Mouse (Mus musculus): ENCODE data around the gene Impg1. TPM values are rescaled to one million over a fixed set of nuclear protein-coding genes. Genes with fewer than 3 reads are reported as not detected.

Gene Impg1
- not detected for total RNA-seq (2021)
- long read RNA-seq, experiment 1, partial matches to known transcripts, result 1 of 1 reads
- long read RNA-seq, experiment 1, other reads (novel, unspliced or antisense), result 0 of 1 reads
- long read RNA-seq, experiment 2, result 0 reads

- no peak for DNase-seq
Observed at GRCm38 (mm10) chr9:80465381-80465780, at the start of gene Impg1. TSS of gene Impg1 (minus strand) at chr9:80465481.

- no peak for DNase-seq
Observed at GRCm38 (mm10) chr9:80509464-80510153, 44.3 kb upstream of the Impg1 start.

- no peak for DNase-seq
Observed at GRCm38 (mm10) chr9:80504496-80505012, 39.3 kb upstream of the Impg1 start.

- DNase-seq, result no peak
Observed at GRCm38 (mm10) chr9:80491591-80491990, 26.3 kb upstream of the Impg1 start.

GRCm38 (mm10) chr9:80460420-80460819 is 4.9 kb downstream of the Impg1 start:
- no peak for DNase-seq

GRCm38 (mm10) chr9:80450467-80451261 is 14.6 kb downstream of the Impg1 start:
- no peak for DNase-seq

GRCm38 (mm10) chr9:80441096-80441710 is 24.1 kb downstream of the Impg1 start:
- DNase-seq, result no peak

GRCm38 (mm10) chr9:80391404-80391803 is 73.9 kb downstream of the Impg1 start:
- no peak for DNase-seq

- DNase-seq, result no peak
Observed at GRCm38 (mm10) chr9:80391002-80391401, 74.3 kb downstream of the Impg1 start.

GRCm38 (mm10) chr9:80387890-80388289 is 77.4 kb downstream of the Impg1 start:
- no peak for DNase-seq

- peak; percentile 16 for DNase-seq
Observed at GRCm38 (mm10) chr9:80386492-80386891, 78.8 kb downstream of the Impg1 start.

GRCm38 (mm10) chr9:80386000-80386399 is 79.3 kb downstream of the Impg1 start:
- peak; percentile 44 for DNase-seq

GRCm38 (mm10) chr9:80382711-80383110 is 82.6 kb downstream of the Impg1 start:
- no peak for DNase-seq

- no peak for DNase-seq
Observed at GRCm38 (mm10) chr9:80380078-80380645, 85.1 kb downstream of the Impg1 start.

- no peak for DNase-seq
Observed at GRCm38 (mm10) chr9:80374100-80374499, 91.2 kb downstream of the Impg1 start.

GRCm38 (mm10) chr9:80373304-80373739 is 92.0 kb downstream of the Impg1 start:
- no peak for DNase-seq

- DNase-seq, result no peak
Observed at GRCm38 (mm10) chr9:80368636-80369035, 96.6 kb downstream of the Impg1 start.

GRCm38 (mm10) chr9:80367520-80368204 is 97.6 kb downstream of the Impg1 start:
- no peak for DNase-seq

- no peak for DNase-seq
Observed at GRCm38 (mm10) chr9:80360063-80360462, 105.2 kb downstream of the Impg1 start.

GRCm38 (mm10) chr9:80351678-80352331 is 113.5 kb downstream of the Impg1 start:
- DNase-seq, result no peak

GRCm38 (mm10) chr9:80351295-80351677 is 114.0 kb downstream of the Impg1 start:
- DNase-seq, result no peak
